Mouse (Mus musculus): Measurements from ENCODE around the gene Gm2056.
"Not testable (repeated sequence)": the region's sequence is repeated elsewhere in the genome, so short reads cannot be mapped to it uniquely, and the experiment has no call there.

Gm2056 gene

DNA sequence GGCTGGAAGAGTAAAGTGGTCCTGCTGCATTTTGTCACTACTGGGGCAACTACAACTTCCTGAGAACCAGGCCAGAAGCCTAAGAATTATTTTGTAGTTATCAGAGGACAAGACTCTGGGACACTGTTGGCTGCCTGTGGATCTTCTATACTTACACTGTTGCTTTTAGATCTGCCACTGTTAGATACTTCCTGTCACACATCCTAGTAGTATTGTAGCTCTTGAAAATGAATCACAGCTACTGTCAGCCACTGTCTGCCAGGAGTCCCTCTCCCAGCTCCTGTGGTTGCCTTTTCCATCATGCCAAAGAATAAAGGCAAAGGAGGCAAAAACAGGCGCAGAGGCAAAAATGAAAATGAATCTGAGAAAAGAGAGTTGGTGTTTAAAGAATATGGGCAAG, at the start of gene Gm2056:
TSS of gene Gm2056 (plus strand) at position 301 of the 400 bp plus-strand sequence.
- DNase-seq (ENCODE audit: low spot score in 2 of 2), result not testable (repeated sequence)

DNA sequence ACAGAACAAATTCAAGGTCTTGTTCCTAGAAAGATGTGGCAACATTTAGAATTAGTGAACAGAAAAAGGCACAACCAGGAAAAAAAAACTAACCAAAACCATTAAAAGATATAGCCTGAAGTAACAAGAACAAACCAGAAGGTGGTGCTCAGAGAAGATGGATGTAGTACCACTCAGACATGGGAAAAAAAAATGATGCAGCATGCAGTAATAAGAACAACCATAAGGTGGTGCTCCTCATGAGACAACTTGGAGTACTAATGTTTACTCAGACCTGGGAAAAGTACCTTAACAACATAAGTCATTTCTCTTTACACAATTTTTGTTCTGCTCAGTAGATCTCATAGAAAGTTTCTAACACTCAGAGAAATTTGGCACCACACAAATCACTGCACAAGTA, 42.8 kb upstream of the Gm2056 start:
- DNase-seq (ENCODE audit: low spot score in 2 of 2), result not testable (repeated sequence)

DNA sequence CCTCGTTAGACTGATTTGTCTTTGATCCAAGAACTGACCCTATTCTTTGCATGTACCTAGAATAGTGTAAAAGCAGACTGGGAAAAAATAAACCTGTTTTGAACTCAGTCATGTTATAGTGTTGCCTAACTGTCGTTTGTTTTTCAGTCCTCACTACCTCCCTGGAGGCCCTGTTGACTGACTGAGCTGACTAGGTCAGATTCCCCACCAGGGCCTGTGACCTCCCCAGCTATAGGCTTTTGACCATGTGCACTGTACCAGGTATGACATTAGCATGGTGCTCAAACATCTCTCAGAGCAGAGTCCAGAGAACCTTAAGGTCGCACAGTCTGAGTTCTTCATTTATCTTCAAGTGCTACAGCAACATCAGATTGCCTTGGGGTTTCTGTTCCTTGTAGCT, 22.7 kb upstream of the Gm2056 start:
- not testable (repeated sequence) for DNase-seq (ENCODE audit: low spot score in 2 of 2)

DNA sequence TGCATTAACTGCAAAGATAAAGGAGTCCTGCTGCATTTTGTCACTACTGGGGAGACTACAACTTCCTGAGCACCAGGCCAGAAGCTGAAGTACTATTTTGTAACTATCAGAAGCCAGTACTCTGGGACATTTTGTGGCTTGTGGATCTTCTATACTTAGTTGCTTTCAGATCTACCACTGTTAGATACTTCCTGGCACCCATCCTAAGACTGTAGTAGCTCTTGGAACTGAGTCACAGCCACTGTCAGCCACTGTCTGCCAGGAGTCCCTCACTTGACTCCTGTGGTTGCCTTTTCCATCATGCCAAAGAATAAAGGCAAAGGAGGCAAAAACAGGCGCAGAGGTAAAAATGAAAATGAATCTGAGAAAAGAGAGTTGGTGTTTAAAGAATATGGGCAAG, 15.3 kb upstream of the Gm2056 start, which contains the start of gene Gm2075:
TSS of gene Gm2075 (plus strand) at position 301 of the 400 bp plus-strand sequence.
- not testable (repeated sequence) for DNase-seq (ENCODE audit: low spot score in 2 of 2)

DNA sequence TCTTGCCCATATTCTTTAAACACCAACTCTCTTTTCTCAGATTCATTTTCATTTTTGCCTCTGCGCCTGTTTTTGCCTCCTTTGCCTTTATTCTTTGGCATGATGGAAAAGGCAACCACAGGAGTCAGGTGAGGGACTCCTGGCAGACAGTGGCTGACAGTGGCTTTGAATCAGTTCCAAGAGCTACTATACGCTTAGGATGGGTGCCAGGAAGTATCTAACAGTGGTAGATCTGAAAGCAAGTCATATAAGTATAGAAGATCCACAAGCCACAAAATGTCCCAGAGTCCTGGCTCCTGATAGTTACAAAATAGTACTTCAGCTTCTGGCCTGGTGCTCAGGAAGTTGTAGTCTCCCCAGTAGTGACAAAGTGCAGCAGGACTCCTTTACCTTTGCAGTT, 8.1 kb upstream of the Gm2056 start, which contains the start of gene Gm6803:
TSS of gene Gm6803 (minus strand) at position 101 of the 400 bp plus-strand sequence.
- not testable (repeated sequence) for DNase-seq (ENCODE audit: low spot score in 2 of 2)

DNA sequence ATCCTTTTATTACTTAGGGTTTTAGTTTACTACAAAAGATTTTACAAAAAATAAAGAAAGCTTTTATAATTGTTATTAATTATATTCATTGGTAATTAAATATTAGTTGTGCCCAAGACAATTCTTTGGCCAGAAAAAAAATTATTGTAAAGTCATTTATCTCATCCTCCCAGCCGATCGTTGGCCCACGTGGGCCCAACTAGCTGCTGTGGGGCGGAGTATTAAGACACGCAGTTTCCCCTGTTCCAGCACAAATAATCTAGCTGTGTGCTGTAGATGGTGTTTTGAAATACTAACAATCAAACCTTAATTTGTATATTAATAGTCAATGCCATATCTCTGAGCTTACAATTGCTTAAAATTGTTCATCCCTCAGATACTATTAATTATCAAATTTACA, 5.4 kb downstream of the Gm2056 start:
- DNase-seq (ENCODE audit: low spot score in 2 of 2), result not testable (repeated sequence)

DNA sequence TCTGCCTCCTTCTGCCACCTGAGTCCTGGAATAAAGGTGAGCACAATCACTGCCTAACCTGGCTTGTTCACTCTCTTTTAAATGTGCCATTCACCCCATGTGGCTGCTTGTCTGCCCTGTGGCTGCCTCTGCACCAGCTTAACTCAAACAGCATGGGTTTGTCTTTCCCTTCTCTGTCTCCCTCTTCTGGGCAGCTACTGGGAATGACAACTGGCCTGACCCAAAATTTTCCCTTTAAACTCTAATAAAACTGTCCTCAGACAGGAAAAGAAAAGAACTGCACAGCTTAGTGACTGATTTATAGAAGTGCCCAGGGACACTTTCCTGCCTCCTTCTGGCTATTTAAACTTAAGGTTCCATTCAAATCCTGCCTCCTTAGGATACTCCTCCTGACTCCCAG, 12.3 kb downstream of the Gm2056 start:
- DNase-seq (ENCODE audit: low spot score in 2 of 2), result not testable (repeated sequence)

DNA sequence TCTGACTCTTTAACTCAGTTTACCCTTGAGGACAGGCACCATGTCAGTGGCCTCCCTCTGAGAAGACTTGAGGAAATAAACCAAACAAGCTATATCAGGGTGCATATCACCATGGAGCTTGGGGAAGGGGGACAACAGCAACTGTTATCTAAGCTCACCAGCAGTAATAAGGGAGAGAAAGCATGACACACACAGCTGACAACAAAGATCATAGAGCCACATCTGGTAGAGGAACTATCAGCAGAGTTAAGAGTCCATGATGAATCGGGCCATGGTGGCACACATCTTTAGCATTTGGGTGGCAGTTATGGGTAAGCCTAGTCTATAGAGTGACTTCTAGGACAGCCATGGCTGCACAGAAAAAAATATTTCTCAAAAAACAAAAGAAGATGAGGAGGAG, 12.9 kb downstream of the Gm2056 start:
- not testable (repeated sequence) for DNase-seq (ENCODE audit: low spot score in 2 of 2)

DNA sequence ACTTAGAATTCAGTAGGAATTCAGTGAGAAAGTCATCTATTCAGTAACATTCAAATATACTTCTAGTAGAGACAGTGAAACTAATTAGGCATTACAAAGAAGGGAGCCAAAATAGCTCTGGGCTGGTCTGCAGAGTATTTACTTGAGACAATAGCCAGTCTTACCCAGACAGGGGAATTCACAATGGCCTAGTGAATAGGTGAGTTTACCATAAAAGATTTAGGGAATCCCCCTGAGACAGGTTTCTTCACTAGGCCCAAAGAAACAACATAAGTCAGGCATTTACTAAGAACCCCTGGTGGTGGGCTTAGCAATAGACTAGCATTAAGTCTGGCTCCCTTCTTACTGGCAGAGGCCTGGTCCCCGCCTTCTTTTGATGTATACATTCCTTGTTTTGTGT, 18.4 kb downstream of the Gm2056 start:
- DNase-seq (ENCODE audit: low spot score in 2 of 2), result not testable (repeated sequence)

Data from natural killer cell, adult 2 months (primary cell).